Mouse (Mus musculus) monocyte, adult 5-6 weeks (primary cell): ENCODE results near the gene Suclg2. TPM values are rescaled to one million over a fixed set of nuclear protein-coding genes. Genes with fewer than 3 reads are reported as not detected.
"Not testable (repeated sequence)": the region's sequence is repeated elsewhere in the genome, so short reads cannot be mapped to it uniquely, and the experiment has no call there.

Source experiments
- ATAC-seq: fragments of 153-309, 156-312 bp; replicated peaks from 2 replicates; pipeline ENCODE4 v1.8.0; 2017; ENCODE audit warnings: mild to moderate bottlenecking; ENCODE audit not compliant: low TSS enrichment, insufficient number of reproducible peaks, severe bottlenecking, poor library complexity, low FRiP score
- total RNA-seq: library from RNA; stranded (forward); fragments of 200-1000, 200-491, 200-594 nt; gene quantifications from 3 replicates; pipeline ENCODE4 v1.2.3, GENCODE M21; 2017

The Suclg2 gene
- total RNA-seq, 1 experiment from 2014 or later, result 17.4 TPM

DNA sequence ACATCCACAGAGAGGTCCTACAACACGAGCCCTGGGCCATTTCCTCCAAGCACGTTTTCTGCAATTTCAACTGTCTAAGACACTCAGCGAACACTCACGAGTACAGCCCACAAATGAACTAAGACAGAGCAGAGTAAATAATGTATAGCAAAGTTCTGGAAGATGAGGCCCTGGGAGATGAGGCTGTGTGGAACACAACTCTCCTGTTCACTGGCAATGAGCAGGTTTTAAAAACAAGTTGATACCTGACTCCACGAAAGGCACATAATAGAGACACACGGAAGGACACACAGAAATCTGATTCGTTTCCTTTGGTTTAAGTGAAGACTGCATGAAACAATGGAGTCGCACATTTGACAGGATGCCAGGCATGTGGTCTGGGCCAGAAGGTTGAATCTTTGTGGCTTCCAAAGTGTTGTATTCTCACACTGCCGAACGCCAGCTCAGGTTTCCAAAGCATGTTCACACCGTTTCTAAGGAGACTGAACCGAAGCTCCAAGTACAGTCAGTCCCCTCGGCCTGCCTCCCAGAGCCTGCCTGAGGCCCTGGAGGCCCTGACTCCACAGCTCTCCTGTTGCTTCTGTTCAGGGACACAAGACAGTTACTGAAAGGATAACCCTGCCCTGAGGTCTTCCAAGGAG lies 68.4 kb downstream of the Suclg2 start:
- ATAC-seq, result no peak

DNA sequence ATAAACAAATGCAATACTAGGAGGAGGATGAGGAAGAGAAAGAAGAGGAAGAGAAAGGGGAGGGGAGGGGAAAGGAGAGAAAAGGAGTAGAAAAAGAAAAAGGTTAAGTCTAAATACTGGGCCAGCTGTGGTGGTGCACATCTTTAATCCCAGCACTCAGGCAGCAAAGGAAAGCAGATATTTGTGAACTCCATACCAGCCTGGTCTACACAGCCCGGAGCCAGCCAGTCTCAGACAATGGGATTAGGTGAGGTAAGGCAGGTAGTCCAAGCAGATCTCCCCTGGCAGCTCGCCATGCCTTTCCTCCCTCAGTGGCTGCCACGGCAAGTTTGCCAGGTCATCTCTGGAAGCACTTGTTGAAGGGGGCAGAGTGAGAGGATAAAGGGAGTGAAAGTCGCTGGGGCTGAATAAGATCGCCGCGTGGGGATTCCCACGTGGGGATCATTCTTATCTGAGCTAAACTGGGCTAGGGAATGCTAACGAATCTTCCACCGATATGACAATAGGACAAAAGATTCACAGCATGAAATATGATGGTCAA lies 69.4 kb downstream of the Suclg2 start:
- ATAC-seq, result no peak

DNA sequence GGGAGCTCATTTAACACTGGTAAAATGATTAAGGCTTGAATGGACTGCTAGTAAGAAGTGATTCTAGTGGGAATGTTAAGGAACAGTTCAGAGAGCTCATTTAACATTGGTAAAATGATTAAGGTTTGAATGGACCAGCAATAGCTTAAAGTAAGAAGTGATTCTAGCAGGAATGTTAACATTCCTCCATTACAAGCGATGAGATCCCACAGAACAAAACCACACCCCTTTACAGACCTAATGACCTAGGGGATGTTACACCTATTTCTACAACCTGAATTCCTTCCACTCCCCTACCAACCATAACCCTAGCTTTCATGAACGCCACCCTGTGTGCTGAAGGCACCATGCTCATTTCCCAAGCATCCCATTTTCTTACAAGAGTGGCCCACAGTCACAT lies 81.2 kb downstream of the Suclg2 start:
- no peak for ATAC-seq

DNA sequence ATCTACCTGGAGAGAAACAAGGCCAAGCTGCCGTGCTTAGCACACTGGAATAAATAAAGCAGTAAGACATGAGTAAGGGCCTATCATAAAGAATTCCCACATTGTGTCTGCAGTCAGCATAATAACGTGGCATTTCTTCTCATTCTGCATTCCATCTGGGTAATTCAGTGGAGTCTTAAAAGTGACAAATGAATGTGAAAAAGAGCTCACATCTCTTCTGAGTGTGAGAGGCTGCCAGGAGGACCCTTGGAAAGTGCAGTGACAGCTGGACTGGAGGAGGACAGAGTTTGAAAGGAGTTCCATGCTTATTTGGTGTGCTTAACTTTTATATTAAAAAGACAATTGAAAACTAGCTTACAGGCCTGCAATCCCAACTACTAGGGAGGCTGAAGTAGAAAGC lies 83.2 kb downstream of the Suclg2 start:
- ATAC-seq, result no peak

DNA sequence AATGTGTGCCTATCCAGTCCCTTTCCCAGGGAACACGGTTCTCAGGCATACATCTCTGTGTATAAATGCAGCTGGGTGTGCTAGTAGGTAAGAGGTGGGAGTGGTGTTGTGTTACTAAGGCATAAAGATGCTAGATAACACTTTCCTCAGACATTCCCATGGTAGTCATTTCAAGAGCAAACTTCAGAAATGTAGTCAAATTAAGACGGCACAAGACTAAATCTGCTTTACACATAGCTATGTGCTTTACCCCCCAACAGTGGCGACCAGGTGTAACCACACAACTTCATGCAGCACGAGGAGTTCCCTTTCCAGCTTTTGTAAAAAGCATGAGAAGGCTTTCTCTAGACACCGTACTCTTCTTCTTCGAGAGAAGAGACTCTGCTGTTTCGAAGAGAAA lies 89.5 kb downstream of the Suclg2 start:
- ATAC-seq, result no peak

DNA sequence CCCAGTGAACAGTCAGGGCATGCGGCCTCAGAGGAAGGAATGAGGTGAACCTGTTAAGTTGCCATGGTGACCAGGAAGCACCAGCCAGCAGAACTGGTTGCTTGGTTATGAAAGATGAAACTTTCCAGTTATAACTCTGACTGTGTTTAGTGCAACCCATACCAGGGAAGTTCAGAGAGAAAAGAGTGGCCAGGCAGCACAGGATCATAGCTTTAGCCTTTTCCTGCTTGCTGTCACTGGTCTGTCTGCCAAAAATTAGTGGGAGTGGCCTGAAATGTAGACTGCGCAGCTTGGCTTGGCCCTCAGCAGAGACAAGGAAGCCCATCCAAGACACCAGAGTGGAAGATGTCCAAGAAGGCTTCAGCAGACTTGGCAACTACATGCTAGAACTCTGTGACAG lies 96.8 kb downstream of the Suclg2 start:
- no peak for ATAC-seq

DNA sequence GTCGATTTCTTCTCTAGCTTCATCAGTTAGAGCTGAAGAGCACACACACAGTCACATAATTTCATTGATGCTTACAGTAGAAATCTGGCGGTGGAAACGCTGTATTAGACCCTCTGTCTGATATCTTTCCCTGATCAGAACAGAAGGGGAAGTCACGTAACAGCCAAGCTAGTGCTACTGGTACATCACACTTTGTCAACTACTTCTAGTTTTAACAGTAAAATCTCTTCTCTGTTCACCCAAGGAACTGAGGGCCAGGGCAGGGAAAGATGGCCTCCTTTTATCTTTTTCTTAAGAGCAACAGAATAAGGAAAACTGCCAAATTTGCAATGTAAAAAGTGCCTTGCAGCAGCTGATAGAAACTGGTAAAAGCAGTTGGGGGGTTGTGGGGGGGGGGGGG lies 97.8 kb downstream of the Suclg2 start:
- no peak for ATAC-seq

DNA sequence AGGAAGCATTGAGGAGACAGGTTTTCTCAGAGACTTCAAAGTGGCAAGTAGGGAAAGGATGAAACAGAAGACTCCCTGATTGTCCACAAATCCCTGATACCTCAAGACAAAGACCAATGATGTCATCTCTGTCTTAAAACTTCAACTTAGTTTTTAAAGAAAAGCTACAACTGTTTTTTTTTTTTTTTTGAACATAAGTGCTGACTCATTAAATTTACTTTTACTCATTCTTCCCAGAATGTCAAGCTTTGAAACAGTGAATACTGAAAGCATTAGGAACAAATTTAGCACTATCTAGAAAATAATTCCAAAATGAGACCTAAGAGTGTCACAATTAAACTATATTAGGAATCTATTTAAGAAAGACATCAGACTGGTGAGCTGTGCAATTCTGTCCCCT lies 98.8 kb downstream of the Suclg2 start:
- no peak for ATAC-seq

DNA sequence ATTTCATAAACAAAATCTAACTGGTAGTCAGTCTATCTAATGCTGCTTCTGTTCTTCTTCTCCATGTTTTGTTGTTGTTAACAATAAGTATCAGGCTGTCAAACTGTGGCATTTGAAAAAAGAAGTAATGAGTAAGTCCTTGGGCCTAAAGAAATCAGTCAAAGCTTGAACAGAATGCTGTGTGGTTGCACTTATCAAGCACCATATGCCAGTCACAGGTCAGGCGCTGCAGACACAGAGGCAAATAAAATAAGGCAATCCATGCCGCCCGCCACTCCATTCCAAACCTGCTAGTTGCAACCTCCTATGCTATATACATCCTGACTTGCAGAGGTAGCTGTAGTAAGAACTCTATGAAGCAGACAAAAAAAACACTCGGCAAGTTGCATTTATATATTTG lies 100.2 kb downstream of the Suclg2 start:
- no peak for ATAC-seq

DNA sequence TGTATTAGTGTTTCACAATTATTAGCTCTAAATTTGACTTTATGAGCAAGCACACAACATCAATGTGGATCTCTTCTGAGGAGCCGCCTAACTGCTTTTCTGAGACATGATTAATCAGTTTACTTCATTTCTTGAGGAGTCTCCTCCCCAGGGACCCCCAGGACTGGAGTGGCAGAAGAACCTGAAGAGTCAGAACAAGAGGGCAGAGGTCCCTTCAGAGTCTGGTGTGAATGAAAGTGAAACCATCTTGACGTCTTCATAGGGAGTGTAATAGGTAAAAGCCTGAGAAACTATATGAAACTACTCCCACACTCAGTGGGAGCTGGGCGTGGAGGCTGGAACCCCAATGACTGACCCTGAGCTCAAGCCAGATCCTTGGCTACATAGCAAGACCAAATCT lies 105.4 kb downstream of the Suclg2 start:
- ATAC-seq, result no peak

DNA sequence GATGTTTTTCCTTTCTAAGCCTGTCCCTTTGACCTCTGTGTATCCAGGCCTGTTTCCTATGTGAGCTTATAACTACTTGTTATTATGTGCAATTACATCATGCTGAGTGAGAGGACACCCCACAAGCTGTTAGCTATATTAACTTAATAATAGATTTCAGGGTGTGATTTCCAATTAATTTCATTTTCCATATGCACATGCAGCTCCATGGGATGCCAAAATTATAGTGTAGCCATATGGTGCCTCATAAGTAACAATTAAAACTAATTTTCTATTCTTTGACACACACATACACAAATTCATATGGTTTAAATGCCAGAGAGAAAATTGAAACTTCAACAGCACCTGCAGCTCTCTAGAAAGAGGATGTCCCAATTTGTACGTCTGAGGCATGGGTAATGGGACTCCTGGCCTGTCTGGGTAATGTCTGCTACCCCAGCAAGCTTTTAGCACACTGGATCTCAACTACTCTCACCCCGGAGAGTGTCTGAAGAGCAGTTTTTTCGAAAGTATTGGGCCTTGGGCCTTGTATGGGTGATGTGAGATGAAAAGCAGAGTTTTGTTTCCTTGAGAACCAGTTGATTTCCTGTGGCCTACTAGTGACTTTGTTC lies 106.1 kb downstream of the Suclg2 start:
- ATAC-seq, result no peak

GRCm38 (mm10) chr6:95611059-95611458 lies 107.5 kb downstream of the Suclg2 start:
- no peak for ATAC-seq

GRCm38 (mm10) chr6:95608123-95608522 lies 110.5 kb downstream of the Suclg2 start:
- no peak for ATAC-seq

- not testable (repeated sequence) for ATAC-seq
These were observed 117.9 kb downstream of the Suclg2 start for GRCm38 (mm10) chr6:95600731-95601130.

- ATAC-seq, result no peak
These were observed 121.5 kb downstream of the Suclg2 start for GRCm38 (mm10) chr6:95596766-95597750.

- no peak for ATAC-seq
These were observed 122.7 kb downstream of the Suclg2 start for GRCm38 (mm10) chr6:95595852-95596251.

GRCm38 (mm10) chr6:95594239-95594638 lies 124.4 kb downstream of the Suclg2 start:
- no peak for ATAC-seq

GRCm38 (mm10) chr6:95592396-95592795 lies 126.2 kb downstream of the Suclg2 start:
- no peak for ATAC-seq

GRCm38 (mm10) chr6:95590463-95590862 lies 128.1 kb downstream of the Suclg2 start:
- no peak for ATAC-seq
